Mouse (Mus musculus) frontal cortex, postnatal 10 days (tissue): ENCODE results near the gene Clic6.
"Not testable (repeated sequence)": the region's sequence is repeated elsewhere in the genome, so short reads cannot be mapped to it uniquely, and the experiment has no call there.

Source experiments
- DNase-seq, 2 experiments: peaks; one replicate each; pipeline ENCODE4 v3.0.0; 2022; ENCODE audit warnings: low spot score in 2 of 2, mixed read lengths in 1 of 2

The Clic6 gene

DNA sequence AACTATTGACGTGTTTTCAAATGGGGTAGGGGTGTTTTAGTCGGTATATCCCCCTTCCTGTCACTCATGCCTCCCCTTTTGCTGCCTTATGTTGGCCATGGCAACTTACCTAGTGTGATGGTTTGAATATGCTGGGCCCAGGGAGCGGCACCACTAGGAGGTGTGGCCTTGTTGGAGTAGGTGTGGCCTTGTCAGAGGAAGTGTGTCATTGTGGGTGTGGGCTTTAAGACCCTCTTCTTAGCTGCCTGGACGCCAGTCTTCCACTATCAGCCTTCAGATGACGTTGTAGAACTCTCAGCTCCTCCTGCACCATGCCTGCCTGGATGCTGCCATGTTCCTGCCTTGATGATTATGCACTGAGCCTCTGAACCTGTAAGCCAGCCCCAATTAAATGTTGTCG lies 14.8 kb upstream of the Clic6 start, which contains the start of gene Rcan1:
TSS of gene Rcan1 (minus strand) at position 162 of the 400 bp plus-strand sequence.
- no peak for DNase-seq

DNA sequence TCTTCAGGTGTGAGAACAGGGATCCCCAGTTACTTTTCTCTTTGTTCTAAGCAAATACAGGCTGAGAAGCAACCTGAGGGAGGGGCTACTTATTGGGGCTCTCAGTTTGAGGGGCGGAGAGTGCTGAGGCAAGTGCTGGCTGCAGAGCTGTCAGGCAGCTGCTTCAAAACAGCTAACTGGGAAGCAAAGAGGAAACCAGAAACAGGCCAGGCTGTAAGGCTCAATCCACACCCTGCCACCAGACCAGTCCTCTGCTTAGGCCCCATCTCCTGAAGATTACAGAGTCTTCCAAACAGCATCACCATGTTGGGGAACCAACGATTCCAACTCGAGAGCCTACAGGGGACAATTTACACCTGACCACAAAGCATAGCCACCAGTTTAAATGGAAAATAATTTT lies 12.6 kb upstream of the Clic6 start:
- DNase-seq, result no peak

DNA sequence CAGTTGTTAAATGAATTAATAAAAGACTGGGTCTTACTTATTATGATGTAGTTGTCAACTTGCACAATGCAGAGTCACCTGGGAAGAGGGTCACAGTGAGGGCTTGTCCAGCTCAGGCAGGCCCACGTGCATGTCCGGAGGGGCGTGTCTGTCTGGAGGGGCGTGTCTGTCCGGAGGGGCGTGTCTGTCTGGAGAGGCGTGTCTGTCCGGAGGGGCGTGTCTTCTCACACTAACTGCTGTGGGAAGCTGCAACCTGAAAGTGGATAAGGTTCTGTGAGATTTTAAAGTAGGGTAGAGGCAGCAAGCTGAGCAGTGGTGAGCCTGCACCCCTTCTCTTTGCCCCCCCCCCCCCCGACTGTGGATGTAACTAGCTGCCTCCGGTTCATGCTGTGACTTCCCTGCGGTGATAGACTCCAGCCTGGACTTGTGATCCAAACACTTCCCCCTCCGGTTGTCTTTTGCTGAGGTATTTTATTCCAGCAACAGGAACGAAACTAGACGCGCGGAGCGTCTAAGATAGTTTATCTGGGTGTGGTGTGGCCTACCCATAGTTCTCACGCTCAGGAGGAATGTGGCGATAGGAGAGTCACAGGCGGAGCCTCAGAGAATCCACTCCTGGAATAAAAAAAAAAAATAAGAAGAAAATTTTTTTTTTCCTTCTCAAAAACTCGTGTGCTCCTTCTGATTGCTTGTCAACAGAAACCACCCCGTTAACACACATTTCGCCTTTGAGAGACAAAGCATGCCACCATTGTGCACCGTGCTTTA lies 10.3 kb upstream of the Clic6 start:
- no peak for DNase-seq

DNA sequence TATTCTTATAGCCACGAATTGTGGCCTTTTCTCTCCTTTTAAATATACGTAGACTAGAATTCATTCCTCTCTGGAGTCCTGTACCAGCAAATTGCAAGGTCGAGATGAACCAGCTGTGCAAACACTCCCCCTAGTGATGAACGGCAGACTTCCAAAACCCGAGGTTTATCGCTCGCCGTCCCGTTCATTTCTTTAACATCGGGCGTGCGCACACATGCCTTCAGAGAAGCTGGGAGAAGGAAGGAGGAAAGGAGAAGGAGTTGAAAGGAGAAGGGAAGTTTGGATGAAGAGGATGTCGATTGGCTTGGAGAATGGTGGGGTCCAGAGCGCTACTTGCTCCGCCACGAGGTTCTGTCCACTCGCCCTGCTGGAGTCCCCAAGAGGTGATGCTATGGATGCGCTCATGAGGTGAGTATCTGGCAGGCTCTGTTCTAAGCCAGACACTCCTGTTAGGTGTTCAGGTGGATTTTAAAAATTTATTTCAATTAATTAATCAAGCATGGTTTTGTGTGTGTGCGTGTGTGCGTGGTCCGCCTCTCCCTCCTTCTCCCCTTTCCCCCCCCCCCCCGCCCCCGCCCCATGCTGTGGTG lies 6.9 kb upstream of the Clic6 start:
- DNase-seq, result peak in 1 of 2 experiments; percentile 62

DNA sequence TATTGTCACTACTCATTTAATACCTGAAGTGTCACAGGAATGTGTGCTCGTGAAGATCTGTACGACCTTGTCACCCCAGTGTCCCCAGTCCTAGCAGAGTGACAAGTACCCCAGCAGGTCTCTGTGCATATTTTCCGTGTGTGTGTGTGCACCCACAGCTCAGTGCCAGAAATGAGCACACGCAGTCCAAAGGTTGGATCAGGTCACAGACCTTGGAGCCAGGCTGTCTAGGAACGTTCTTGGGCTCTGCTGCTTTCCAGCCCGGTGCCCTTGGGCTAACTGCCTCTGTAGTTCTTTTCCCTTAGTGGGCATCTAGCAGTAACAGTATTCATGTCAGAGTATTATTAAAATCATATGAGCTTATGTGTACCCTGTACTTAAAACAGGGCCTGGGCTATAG lies 1.6 kb downstream of the Clic6 start:
- no peak for DNase-seq

DNA sequence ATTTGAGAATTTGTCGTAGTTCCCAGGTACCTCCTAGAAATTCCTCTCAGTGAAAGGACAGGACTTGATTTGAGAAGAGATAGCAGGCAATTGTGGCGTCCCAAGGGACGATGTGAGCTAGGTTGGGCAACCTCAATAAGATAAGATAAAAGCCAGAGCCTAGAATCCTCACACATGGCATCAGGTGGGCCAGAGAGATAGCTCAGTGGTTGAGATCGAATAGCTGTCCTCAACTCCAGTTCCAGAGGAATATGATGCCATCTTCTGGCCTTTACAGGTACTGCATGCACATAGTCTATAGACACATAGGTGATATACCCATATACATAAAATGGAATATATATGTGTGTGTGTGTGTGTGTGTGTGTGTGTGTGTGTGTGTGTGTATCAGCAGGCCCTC lies 2.0 kb downstream of the Clic6 start:
- no peak for DNase-seq

DNA sequence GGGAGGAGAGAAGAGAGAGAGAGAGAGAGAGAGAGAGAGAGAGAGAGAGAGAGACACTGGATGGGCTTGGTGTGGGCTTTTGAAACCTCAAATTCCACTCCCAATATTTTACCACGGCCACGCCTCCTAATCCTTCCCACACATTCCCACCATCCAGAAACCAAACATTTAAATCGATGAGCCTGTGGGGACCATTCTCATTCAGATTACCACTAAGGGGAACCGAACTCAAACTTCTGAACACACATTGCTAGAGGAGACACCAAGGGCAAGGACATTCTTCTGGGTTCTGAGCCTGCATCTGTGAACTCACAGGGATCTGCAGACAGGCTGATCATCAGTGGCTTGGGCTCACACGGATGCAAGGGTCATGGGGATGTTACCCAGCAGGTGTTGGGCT lies 2.9 kb downstream of the Clic6 start:
- DNase-seq, result no peak

DNA sequence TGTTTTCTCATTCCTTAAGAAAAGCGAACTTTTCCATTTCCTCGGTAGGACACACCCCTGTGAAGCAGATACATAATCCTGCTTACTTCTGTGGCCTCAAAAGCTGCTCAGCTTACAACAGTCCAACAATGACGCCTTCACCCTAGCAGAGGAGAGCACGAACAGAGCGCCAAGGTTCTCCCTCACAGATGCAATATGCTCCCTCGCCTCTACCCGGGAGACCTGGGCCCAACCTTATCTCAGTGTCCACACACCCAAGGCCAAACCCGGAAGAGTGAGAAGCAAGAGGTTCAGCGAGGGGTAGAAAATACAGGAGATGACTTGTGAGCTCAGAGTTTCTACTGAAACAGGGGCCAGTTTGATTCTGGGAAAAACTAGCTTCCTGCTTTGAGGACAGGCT lies 3.8 kb downstream of the Clic6 start:
- DNase-seq, result no peak

DNA sequence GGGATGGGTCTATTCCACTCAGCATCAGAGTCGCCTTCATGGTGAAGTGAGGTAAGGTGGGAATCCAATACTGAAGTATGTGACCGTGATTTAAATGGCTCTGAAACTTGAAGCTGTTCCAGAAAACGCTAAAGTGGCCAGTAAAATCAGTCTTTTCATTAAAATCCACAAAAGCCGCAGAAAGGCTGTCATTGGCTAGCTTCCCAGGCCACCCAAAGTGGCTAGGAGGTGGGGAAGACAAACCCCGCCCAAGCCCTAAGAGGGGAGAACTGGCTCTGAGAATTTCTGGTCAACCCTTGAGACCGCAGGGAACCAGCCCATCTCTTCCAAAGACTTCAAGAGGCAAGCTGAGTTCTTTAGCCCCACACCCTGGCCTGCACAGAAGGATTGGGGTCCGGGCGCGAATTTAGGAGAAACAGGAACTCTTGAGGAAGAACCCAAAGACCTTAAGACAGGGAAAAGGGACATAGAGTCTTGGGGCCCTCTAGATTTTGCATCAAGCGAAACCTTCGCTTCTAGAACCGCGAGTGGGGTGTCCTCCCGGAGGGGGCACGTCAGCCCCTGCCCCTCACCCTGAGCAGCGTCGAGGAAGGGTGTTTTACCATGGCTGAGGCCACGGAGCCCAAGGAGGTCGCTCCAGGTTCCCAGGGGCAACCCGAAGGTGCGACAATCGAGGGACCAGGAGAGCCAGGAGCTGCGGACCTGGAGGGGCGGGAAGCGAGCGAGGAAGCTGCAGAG lies 12.5 kb downstream of the Clic6 start:
- no peak for DNase-seq

DNA sequence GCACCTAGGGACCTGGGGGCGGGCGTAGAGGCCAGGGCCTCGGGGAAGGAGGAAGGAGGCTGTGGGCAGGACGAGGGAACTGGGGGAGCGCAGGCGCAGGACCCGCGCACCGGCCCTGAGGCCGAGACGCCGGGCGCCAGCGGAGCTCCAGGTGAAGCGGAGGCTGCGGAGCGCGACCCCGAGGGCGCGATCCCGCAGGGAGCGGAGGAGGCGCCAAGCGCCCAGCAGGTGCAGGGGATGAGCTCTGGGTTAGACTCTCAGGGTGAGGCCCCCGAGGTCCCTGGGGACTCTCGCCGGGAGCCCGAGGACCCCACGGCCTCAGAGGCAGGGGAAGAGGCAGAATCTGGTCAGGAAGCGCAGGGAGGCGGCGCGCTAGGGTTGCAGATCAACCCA lies 13.0 kb downstream of the Clic6 start:
- DNase-seq, result no peak

DNA sequence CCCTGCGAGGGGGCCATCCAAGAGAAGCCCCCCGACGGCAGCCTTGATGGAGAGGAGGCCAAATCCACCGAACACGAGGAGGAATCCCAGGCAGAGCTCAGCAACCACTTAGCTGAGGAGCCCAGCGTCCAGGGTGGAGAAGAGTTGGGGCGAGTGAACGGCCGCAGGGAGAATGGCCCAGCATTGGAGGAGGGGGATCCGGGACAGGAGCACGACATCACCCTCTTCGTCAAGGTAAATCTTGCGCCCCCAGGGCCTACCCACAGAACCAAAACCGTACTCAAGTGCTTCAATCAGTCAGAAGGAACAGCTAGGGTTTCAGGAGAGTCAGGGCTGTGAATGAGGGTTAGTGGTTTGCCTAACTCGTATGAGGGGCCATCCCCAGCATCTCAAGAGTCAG lies 13.8 kb downstream of the Clic6 start:
- DNase-seq, result no peak

DNA sequence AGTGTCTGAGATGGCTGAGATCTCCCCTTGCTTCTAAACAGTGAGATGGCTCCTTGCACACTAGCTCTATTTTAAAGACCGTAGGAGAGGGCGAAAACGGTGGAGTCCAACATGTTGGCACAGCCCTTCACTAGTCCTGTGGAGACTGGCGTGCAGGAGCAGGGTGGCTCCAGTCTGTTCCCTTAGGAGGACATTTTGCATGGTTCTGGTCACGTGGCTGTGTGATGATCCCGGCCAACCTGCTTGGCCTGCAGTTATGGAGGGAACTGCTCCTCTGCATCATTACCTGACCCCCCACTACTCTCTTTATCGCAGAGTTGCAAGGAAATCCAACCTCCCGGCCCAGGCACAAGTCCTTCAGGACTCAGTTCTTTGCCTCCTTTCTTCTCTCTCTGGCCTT lies 15.0 kb downstream of the Clic6 start:
- no peak for DNase-seq

DNA sequence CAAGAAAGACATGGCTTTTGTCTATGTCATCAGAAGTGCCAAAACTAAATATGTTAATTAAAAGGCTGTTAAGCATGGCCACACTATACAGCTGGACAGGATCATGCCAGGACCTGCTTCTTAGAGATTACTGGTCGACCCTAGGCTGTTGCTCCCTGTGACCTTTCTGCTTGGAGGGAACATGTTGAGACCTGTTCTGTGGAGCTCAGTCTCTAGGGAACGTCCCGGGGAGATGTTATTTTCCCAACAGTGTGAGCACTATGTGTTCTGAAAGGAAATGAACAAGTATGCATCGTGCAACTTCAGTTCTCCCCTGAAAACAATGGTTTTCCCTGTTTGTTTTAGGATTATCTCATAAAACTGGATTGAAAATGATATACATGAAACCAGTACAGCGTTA lies 17.6 kb downstream of the Clic6 start:
- no peak for DNase-seq

DNA sequence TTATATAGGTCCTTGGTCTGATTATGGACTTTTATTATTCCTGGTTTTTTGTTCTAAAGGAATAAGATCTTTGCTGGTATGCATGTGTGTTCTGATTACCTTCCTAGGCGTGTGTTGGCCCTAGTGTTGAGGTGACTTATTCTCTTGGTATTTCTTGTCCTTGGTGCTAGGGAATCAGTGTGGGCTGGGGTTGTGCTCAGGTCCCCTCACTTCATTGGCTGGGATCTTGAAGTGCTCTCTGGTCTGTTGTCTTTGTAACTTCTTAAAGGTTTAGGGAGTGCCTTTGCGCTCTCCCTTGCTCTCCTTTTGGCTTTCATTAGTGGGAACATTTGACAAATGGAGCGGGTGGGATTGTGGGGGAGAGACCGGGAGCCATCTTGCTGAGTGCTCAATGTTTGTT lies 22.0 kb downstream of the Clic6 start:
- DNase-seq, result no peak

DNA sequence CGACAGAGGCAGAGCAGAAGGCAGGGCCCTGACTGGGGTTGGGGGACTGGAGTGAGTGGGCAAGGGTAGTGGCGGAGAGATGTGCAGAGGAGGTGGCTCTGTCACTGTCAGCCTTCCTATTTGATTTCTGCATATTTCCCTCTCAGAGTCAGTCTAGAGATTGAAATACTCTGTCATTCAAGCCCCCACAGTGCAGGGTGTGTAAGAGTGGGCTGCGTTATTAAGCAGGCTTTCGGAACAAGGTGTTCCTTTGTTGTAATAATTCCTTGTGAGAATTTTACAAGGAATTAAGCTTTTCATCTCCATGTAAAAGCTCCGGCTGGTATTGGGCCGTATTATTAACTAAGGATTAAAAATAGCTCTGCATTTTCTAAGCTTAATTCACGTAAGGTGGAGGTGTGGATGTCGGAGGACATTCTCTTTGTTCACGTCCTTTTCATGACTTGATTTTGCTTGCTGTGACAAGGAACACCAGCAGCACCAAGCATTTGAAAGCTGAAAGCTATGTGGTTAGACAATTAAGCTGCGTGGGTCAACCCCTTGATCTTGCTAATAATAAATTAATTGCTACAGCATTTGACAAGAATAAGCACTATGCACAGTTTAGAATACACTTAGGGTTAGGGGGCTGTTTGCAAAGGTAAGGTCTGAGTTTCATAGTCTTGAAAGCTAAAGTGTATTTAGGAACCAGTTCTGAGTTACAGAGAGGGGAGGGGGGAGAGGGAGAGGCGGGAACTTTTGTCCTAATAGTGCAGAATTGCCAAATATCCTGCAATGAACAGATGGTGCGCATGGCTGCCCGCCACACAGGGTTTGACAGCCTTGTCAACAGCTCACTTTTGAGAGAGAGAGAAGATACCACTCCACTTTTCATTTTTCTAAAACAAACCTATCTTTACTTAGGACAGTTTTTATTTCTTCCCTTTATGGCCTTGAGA lies 25.6 kb downstream of the Clic6 start:
- DNase-seq, result no peak

DNA sequence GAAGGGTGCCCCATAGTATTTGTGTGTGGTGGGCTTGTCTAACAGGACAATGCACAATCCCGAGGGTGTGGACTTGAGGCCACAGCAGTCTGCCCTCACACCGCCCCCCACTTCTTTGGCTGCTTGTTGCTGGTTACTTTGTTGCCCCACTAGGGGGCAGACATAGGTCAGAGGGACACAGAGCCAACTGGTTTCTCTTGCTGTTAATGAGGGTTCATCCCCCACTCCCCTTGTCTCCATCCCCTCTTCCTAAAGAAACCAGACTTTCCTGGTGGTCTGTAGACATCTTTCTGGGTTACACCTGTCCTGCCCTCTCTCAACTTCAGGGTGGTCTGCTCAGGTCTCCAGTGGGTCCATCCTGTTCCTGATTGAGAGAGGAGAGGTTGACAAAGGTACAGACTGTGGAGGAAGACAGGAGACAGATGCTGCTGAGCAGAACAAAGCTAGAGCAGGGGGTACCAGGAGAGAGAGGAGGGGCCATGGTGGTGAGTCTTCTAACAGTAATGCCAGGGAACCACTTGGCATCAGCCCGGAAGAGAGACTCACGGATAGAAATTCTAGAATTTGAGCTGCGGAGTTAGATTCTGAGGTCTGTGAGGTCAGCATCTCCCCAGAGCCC lies 26.3 kb downstream of the Clic6 start:
- no peak for DNase-seq

DNA sequence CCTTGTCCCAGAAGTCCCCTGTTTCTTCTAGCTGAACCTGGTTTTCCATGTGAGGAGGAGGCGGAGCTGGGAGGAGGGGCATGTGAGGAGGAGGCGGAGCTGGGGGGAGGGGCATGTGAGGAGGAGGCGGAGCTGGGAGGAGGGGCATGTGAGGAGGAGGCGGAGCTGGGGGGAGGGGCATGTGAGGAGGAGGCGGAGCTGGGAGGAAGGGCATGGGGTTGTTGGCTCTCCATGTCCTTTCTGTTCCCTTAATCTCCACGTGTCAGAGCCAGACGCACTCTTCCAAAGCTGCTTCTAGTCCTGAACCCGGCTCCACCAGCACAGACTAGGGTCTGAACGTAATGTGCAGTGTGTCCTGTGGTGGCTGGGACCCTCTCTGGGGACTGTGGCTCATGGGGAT lies 29.4 kb downstream of the Clic6 start:
- DNase-seq, result not testable (repeated sequence)

DNA sequence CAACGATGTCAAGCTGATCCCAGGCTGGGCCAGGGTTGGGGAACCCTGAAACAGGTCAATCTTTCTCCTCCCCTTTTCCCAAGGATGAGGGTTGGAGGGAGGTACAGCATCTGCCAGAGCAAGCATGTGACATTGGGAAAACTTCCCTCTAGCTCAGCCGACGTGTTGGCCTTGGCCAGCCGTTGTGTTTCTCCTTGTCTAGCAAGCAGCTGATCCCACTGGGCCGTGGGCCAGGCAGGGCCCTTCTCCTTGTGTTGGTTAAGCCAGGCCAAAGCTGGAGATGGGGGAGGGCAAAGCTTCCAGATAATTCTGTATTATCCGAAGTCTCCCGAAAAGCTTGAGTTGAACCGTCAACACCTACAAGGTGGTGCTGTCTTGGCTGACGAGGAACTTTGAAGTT lies 30.6 kb downstream of the Clic6 start:
- no peak for DNase-seq

DNA sequence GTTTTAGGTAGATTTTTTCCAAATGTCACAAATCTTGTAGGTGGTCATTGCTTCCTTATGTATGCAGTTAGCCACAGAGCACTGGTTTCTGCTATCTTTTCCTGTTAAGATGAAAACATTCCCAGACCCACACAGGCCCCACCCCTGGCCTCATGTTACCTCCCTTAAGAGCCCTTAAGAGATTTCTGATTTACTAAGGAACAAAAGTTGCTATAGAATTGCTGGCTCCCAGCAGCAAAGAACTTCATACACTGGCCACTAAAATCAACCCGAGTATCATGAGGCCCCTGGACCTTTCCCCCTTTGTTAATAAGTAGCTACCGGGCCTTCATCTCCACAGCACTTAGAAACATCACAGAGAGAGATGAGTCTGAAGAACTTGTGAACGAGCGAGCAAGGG lies 33.2 kb downstream of the Clic6 start:
- DNase-seq, result no peak

DNA sequence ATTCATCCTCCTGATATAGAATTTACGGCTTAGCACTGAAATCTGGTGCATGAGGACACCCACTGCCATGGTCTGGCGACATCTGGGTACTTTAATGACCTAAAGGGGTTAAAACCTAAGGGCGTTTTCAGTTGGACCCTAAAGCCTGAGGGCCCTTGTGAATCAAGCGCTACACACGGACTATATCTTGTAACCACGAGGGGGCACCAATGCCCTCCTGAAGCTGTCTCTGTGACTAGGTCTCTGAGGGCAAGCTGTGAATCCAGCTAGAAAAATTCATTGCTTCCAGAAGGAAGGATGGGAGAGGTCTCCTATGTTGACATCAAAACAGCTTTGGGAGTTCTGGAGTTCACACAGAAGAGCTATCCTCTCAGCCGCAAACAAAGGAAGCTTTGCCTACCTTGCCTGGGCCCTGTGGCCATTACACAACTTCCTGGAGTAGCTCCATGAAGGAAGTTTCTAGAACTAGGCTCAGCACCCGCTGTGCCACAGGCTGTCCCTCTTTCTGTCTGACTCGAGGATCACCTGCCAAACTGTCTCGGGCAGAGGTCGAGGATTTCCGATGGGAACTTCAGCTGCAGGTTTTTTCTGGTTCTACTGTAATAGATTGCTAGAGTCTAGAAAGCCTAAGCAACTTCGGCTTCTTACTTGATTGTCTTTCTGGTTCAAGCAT lies 34.4 kb downstream of the Clic6 start:
- peak in 1 of 2 experiments; percentile 30 for DNase-seq

DNA sequence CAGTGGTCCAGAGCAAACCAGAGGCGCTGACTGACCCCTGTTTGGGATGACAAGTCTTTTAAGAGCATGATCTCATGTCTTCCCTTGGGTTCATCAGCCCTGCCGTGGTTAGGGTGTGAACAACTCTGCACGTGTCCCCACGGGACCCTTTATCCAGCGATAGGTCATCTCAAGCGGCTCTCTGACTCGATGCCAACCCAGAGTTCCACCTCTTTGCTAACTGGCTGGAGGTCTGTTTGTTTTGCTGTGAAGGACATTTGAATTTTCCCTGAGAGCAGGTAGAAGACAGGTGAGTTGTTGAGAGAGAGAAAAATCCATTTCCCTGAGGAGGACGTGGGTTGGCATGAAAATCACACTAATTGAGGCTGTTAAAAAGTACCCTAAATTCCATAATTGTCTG lies 37.8 kb downstream of the Clic6 start:
- DNase-seq, result no peak
